Mouse (Mus musculus) kidney, embryonic 14.5 days (tissue): ENCODE measurements around the gene Mgrn1. TPM values are rescaled to one million over a fixed set of nuclear protein-coding genes. Genes with fewer than 3 reads are reported as not detected.
A peak's percentile ranks its signal among the peaks of the same experiment; 100 is the strongest.

ENCODE experiments used
- ATAC-seq: fragments of 200-750 bp; cut with Nextera tagmentation; 2 replicates; pipeline ENCODE4 v1.8.0; 2017; ENCODE audit warnings: moderate number of reproducible peaks, mild to moderate bottlenecking, moderate TSS enrichment, moderate library complexity; ENCODE audit not compliant: low FRiP score, low TSS enrichment
- H3K27ac ChIP-seq: fragments of 300-500 bp; sonication (generic); 2 replicates; pipeline ENCODE4 v1.5.1; 2014; ENCODE audit warnings: low read depth, mild to moderate bottlenecking, low read length, moderate library complexity, mixed read lengths
- H3K27me3 ChIP-seq: fragments of 300-500 bp; sonication (generic); 2 replicates; pipeline ENCODE4 v1.6.1; 2014; ENCODE audit warnings: mild to moderate bottlenecking, low read length; ENCODE audit not compliant: control insufficient read depth, insufficient read depth
- H3K36me3 ChIP-seq: fragments of 300-500 bp; sonication (generic); 2 replicates; pipeline ENCODE4 v1.6.1; 2014; ENCODE audit warnings: low read length, mixed read lengths; ENCODE audit not compliant: control insufficient read depth, insufficient read depth
- H3K4me1 ChIP-seq: fragments of 300-500 bp; sonication (generic); 2 replicates; pipeline ENCODE4 v1.6.1; 2014; ENCODE audit warnings: low read length, mixed read lengths; ENCODE audit not compliant: control insufficient read depth, insufficient read depth
- H3K4me2 ChIP-seq: fragments of 300-500 bp; sonication (generic); replicated peaks from 2 replicates; pipeline ENCODE4 v1.6.1; 2014; ENCODE audit warnings: low read depth, mild to moderate bottlenecking, low read length
- H3K4me3 ChIP-seq: fragments of 300-500 bp; sonication (generic); 2 replicates; pipeline ENCODE4 v1.5.1; 2014; ENCODE audit warnings: mild to moderate bottlenecking, low read length
- H3K9ac ChIP-seq: fragments of 300-500 bp; sonication (generic); 2 replicates; pipeline ENCODE4 v1.6.1; 2014; ENCODE audit warnings: low read depth, mild to moderate bottlenecking, low read length, moderate library complexity
- H3K9me3 ChIP-seq: fragments of 300-500 bp; sonication (generic); 2 replicates; pipeline ENCODE4 v1.6.1; 2016; ENCODE audit warnings: low read length; ENCODE audit not compliant: control insufficient read depth
- WGBS: fragments of 180-500 bp; shearing (Covaris S2); extraction: QIAGEN DNeasy Blood & Tissue Kit; methylation state at CpG from one replicate; pipeline ENCODE4 v1.1.7; 2014; 5-methylcytosine and 5-hydroxymethylcytosine counted together
- polyA plus RNA-seq: library from polyadenylated mRNA; unstranded; fragments of >200 nt; fragmentation: Nextera tagmentation; extraction: Ambion mirVana; gene quantifications from 2 replicates; pipeline ENCODE4 v1.2.1, GENCODE M21; 2014

The Mgrn1 gene
- polyA plus RNA-seq, 1 experiment from 2014 or later: 89.2 TPM

DNA sequence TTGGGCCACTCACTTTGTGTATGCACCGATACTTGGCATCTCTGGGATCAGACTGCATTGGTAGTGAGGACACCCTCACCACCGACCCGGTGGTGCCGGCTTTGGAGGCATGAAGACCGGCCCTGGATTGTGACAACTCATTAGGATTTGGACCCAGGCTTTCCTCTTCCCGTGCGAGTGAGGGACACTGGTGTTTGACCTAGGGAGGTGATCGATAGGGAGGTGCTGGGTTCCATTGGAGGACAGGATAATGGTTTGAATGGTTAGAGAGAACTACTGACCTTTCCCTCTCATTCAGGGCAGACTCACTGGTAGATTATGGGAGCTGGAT lies 606 bp downstream of the Mgrn1 start:
- ATAC-seq: no peak; the same call in 1 of the 2 replicates
- H3K36me3 ChIP-seq: no peaks in the 10 kb centered on the region
- no peaks in the 10 kb centered on the region for H3K9me3 ChIP-seq
- peaks cover 12% of the 10 kb centered on the region for H3K4me1 ChIP-seq
- under 1% methylated on average over 8 of the region's 8 CpGs for WGBS
- peak overlapping the region; percentile 90 for H3K9ac ChIP-seq
- H3K27me3 ChIP-seq: no peaks in the 10 kb centered on the region
- H3K4me3 ChIP-seq: peak overlapping the region; percentile 90
- peak overlapping the region; percentile 62 for H3K4me2 ChIP-seq
- peak overlapping the region; percentile 83 for H3K27ac ChIP-seq

DNA sequence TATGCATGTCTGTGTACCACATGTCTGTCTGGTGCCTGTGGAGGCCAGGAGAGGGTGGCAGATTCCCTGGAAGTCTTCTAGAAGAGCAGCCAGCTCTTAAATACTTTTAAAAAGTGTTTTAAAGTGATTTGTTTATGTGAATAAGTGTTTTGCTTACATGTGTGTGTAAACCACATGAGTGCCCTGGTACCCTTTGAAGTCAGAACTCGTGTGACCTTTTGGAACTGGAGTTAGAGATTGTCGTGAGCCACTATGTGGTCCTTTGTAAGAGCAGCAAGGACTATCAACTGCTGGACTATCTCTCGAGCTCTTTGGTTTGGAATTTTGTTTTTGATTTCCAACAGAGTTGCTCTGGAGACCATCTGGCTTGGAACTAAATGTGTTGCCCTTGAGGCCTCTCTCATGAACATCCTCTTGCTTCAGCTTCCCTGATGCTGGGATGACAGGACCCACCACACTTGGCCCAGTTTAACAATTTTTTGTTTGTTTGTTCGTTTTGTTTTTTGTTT lies 4.2 kb downstream of the Mgrn1 start:
- no peak overlapping the region for H3K27ac ChIP-seq
- 67% methylated on average over 4 of the region's 4 CpGs for WGBS

DNA sequence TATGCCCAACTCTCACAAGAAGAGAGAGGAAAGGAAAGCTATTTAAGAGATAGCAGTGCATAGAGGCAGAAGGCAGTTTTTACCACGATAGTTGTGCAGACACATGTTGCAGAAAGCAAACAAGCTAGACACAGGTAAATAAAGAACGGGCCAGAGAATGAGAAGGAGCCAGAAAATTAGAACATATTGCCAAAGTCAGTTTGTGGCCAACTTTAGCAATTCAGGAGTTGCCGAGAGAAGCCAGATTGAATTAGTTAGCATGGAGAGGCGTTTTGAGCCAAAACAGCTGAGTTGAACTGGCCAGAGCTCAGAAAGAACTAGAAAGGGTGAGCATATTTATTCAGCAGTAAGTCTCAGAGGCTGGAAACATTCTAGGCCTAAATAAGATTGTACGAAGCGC lies 6.1 kb downstream of the Mgrn1 start:
- ATAC-seq: no peak
- Histone ChIP-seq H3K36me3 (no peaks in the 10 kb centered on the region), H3K9ac (no peak overlapping the region), H3K4me1 (peaks cover 9% of the 10 kb centered on the region), H3K4me2 (no peak overlapping the region), H3K9me3 (no peaks in the 10 kb centered on the region), H3K4me3 (no peak overlapping the region), H3K27me3 (no peaks in the 10 kb centered on the region), H3K27ac (no peak overlapping the region)
- 92% methylated on average over 6 of the region's 6 CpGs for WGBS

More for the DNA sequence above, 4.2 kb downstream of the Mgrn1 start:
- Histone ChIP-seq H3K9ac (no peak overlapping the region), H3K4me1 (peaks cover 10% of the 10 kb centered on the region), H3K9me3 (no peaks in the 10 kb centered on the region), H3K4me2 (no peak overlapping the region), H3K36me3 (no peaks in the 10 kb centered on the region), H3K4me3 (no peak overlapping the region), H3K27me3 (no peaks in the 10 kb centered on the region)
- no peak for ATAC-seq

DNA sequence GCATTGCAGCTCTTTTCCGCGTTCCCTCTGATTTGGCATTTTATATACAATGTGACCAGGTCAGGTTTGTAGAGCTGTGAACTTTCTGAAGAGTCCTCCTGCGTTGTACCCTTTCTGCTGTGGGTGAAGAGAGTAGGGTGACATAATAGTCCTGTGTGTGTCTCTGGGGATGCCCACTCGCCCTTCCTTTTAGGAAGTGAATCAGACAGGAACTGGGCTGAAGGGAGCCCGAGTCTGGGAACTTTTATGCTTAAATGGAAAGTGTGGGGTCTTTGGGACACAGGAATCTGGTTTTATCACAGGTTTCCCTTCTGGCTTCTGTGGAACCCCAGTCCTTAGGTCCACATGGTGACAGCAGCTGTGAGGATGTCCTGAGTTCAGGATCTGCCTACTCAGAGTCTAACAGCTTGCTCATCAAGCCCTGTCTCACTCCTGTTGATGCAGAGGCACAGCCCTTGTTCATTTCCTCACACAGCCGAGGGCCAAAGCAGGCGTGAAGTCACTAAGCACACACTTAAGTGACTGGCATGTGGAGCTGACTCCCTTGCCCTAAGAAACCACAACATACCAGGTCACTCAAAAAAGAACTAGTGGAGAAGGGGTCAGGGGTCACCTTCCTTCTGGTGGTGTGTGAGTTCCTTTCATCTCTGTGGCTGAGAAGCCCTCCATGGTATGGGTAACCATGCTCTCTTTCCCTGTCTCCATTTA lies 8.3 kb downstream of the Mgrn1 start:
- Histone ChIP-seq H3K27me3 (no peaks in the 10 kb centered on the region), H3K9ac (no peak overlapping the region), H3K4me1 (no peaks in the 10 kb centered on the region), H3K27ac (no peak overlapping the region), H3K4me3 (no peak overlapping the region), H3K4me2 (no peak overlapping the region), H3K9me3 (no peaks in the 10 kb centered on the region), H3K36me3 (no peaks in the 10 kb centered on the region)
- no peak for ATAC-seq
- WGBS: 77% methylated on average over 7 of the region's 7 CpGs

DNA sequence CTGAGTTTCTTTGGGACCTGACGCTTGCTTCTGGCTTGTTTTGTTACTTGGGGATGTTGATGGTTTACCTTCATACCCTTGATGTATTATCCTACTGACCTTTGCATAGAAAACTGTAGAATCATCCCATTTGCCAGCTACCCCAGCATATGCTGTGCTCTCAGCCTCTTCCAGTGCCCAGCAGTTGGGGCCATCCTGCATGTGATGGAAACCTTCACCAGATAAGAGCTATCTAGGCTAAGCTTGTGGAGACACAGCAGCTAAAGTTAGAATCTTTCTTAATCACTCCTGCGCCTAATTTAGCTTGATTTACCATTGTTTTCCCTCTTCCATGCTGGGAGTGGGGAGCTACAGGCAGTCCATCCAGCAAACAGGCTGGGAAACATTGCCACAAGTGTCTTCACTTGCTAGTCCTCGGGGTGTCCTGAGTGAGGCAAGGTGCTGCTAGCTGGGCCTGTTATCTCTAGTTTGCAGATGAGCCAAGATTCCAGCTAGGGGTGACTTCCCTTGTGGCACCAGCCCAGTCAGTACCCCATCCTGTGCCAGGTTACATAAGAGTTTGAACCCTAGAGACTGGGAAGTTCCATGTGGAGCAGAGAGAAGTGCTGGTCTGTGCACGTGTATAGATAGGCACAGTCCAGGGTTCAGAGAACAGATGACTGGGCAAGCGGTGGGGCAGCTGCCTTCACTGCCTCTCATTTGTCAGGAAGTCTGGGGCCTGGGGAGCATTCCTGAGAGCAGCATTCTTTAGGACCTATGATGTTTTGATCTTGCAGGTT lies 10.4 kb downstream of the Mgrn1 start:
- WGBS: 73% methylated on average over 5 of the region's 5 CpGs
- H3K27me3 ChIP-seq: no peaks in the 10 kb centered on the region
- H3K36me3 ChIP-seq: no peaks in the 10 kb centered on the region
- no peak overlapping the region for H3K4me3 ChIP-seq
- H3K4me2 ChIP-seq: no peak overlapping the region
- H3K27ac ChIP-seq: no peak overlapping the region
- H3K9ac ChIP-seq: no peak overlapping the region
- no peaks in the 10 kb centered on the region for H3K4me1 ChIP-seq
- 0 out of 2 replicates have a peak, but pooled peaks have one; percentile 45 for ATAC-seq
- no peaks in the 10 kb centered on the region for H3K9me3 ChIP-seq

DNA sequence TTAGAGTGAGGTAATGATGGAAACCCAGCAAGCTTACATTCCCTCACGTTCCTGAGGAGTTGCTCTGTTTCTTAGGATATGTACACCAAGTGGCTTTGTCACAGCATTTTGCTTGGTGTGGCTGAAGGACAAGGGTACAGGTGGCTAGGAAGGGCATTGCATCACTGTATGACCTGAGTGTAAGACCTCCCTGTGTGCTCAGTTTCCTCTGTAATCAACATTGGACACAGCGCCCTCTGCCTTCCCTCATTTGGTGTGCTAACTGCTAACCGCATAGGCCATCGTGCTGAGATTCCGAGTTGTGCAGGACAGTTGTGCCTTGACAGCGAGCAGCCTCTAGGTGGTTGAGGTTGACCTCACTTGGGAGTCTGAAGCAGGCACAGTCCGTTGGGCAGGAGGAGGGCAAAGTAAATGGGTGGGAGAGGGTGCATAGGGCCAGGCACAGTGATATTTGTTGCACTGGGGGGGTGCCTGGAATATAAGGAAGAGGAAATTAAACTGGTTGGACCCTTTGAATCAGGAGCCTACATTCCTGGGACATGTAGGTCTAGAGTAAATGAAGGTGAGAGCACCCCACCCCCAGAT lies 11.2 kb downstream of the Mgrn1 start:
- no peak overlapping the region for H3K27ac ChIP-seq
- no peaks in the 10 kb centered on the region for H3K9me3 ChIP-seq
- H3K36me3 ChIP-seq: no peaks in the 10 kb centered on the region
- no peak overlapping the region for H3K4me3 ChIP-seq
- WGBS: 56% methylated on average over 7 of the region's 7 CpGs
- no peaks in the 10 kb centered on the region for H3K4me1 ChIP-seq
- no peaks in the 10 kb centered on the region for H3K27me3 ChIP-seq
- ATAC-seq: no peak
- H3K4me2 ChIP-seq: no peak overlapping the region
- no peak overlapping the region for H3K9ac ChIP-seq

DNA sequence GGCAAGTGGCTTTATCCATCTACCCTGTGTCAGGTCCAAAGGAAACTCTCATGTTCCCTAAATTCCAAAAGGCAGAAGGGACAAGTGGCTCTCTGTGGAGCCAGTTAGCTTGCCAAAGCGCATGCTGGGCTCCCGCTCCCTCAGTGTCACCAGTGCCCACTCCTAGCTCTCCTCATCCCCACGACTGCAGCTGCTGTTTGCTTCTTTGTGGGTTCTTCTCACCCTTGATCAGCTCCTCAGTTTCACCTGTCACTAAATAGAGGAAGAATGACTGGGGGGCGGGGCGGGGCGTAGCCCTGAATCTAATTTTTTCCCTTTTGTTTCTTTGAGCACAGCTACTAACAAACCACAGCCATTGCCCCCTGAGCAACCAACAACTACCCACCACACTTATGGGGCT lies 12.8 kb downstream of the Mgrn1 start:
- H3K4me1 ChIP-seq: peaks cover 6% of the 10 kb centered on the region
- H3K4me2 ChIP-seq: no peak overlapping the region
- H3K27me3 ChIP-seq: no peaks in the 10 kb centered on the region
- no peaks in the 10 kb centered on the region for H3K9me3 ChIP-seq
- no peak overlapping the region for H3K4me3 ChIP-seq
- no peak overlapping the region for H3K27ac ChIP-seq
- ATAC-seq: no peak
- 85% methylated on average over 6 of the region's 6 CpGs for WGBS
- peaks cover 3% of the 10 kb centered on the region; the same call in 1 of the 2 replicates for H3K36me3 ChIP-seq
- no peak overlapping the region for H3K9ac ChIP-seq

DNA sequence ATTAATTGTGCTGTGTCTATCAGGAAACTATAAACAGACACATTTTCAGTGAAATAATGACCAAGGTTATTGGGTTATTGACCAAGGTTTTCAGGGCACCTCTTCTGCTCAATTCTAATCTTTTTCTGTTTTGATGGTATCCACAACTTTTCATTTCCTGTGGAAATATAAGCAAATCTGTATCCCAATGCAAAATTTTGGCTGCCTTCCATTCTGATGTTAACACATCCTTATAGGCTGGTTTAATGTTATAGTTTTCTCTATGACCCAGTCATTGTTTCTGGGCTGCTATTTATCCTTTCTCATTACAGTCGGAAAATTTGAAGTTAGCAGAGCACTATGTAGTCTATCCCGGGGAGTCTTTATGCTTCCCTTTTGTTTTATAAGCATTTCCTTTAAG lies 13.7 kb downstream of the Mgrn1 start:
- 79% methylated on average over 2 of the region's 2 CpGs for WGBS
- no peak overlapping the region for H3K27ac ChIP-seq
- no peak overlapping the region for H3K4me2 ChIP-seq

DNA sequence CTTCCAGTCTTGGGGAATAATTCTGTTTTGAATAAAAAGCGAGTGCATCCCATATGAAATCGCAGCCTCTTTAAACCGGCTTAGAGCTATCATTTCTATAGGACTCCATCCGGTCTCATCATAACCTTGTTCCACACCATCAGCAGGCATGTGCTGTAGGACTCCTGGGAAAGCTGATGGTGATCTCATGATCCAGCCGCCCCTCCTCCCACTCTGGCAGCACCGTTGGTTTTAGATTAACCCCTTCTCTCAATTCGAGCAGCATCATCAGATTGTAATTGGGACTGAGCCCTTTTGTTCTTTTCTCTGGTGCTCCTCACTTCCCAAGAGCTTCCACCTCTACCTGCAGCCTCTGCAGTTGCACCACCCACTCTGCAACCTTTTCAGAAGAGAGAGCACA lies 15.1 kb downstream of the Mgrn1 start:
- Histone ChIP-seq H3K27ac (no peak overlapping the region), H3K9ac (no peak overlapping the region), H3K4me1 (peaks cover 6% of the 10 kb centered on the region), H3K9me3 (no peaks in the 10 kb centered on the region), H3K4me3 (no peak overlapping the region), H3K4me2 (no peak overlapping the region), H3K27me3 (no peaks in the 10 kb centered on the region), H3K36me3 (peaks cover 3% of the 10 kb centered on the region; the same call in 1 of the 2 replicates)
- 60% methylated on average over 7 of the region's 7 CpGs for WGBS
- no peak for ATAC-seq

More for the DNA sequence above, 13.7 kb downstream of the Mgrn1 start:
- Histone ChIP-seq H3K9ac (no peak overlapping the region), H3K36me3 (peaks cover 3% of the 10 kb centered on the region; the same call in 1 of the 2 replicates), H3K27me3 (no peaks in the 10 kb centered on the region), H3K9me3 (no peaks in the 10 kb centered on the region), H3K4me1 (peaks cover 6% of the 10 kb centered on the region), H3K4me3 (no peak overlapping the region)
- no peak for ATAC-seq
